Comparison of ENCODE assay signal across 13 mouse cellular contexts in the genomic region with DNA sequence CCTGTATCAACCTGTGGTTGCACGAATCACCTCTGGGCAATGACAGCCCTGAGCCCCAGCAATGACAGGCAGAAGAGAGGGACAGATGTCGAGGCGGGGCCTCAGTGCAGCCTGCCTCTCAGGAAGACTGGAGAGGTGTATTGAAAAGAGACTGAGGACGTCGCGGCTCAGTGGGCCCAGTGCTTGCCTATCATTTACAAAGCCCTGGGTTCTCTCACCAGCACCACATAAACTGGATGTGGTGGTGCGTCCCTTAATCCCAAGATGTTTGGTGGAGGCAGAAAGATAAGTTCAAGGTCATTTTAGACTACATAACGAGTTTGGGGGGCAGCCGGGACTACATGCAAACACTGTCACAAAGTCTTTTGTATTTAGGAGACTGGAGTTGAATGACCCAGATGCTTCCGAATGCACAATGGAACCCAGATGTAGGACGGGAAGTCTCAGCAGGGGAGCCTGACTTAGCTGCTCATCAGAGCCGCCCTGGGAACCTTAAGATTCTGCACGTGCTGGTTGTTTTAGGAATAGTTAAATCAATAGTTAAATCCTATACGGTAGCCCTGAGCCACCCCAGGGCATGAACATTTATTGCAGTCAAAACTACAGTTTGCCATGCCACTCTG.
A peak's percentile ranks its signal among the peaks of the same experiment; 100 is the strongest.
DNase-seq lines count a peak whose midpoint lies in the region; ATAC-seq lines count a peak whose summit lies in the region.
"Had no signal": no experiment of that assay in that cellular context is flagged by ENCODE, and none has a peak within 500 bp of the region (broad histone marks: within the 10 kb centered on the region; RNA-seq: fewer than 3 reads in every experiment).

No protein-coding gene starts in this region.

- no peak overlapping the region for H3K4me2 ChIP-seq in forebrain, embryonic 16.5 days (ENCODE audit: low read length)

- no peak overlapping the region for H3K4me3 ChIP-seq in forebrain, embryonic 16.5 days (replicated peaks; ENCODE audit: low read length)
- H3K4me3 ChIP-seq in midbrain, embryonic 10.5 days, result peak overlapping the region; percentile 35

- no peak for ATAC-seq in forebrain, embryonic 16.5 days

- H3K4me1 ChIP-seq in forebrain, embryonic 16.5 days (replicated peaks; ENCODE audit: control insufficient read depth, insufficient read depth, low read length), result peaks cover 56% of the 10 kb centered on the region
- H3K4me1 ChIP-seq in midbrain, embryonic 10.5 days, result peaks cover 70% of the 10 kb centered on the region

- H3K27me3 ChIP-seq in forebrain, embryonic 16.5 days (replicated peaks; ENCODE audit: control insufficient read depth, insufficient read depth, low read length), result no peaks in the 10 kb centered on the region
- peaks cover 93% of the 10 kb centered on the region for H3K27me3 ChIP-seq in midbrain, embryonic 10.5 days (ENCODE audit: low read depth, poor library complexity, severe bottlenecking)

- peak overlapping the region; percentile 77 for H3K27ac ChIP-seq in forebrain, embryonic 16.5 days (ENCODE audit: low read length)
- peak overlapping the region; percentile 80 for H3K27ac ChIP-seq in midbrain, embryonic 10.5 days (replicated peaks)

- DNase-seq in A20 (ENCODE audit: low read depth, low spot score), result peak; percentile 34
- peak; percentile 54 for DNase-seq in embryo, embryonic 10 days (ENCODE audit: low spot score)
- peak; percentile 56 for DNase-seq in midbrain, embryonic 10.5 days (ENCODE audit: low spot score)
- DNase-seq in gastrocnemius, adult 8-10 months (ENCODE audit: low spot score in 2 of 2), result no peak
- no peak for DNase-seq in kidney, postnatal 10 days
- no peak for DNase-seq in cerebellum, adult 11 months
- no peak for DNase-seq in layer of hippocampus, postnatal 10 days (ENCODE audit: low spot score in 2 of 2)
- DNase-seq: adrenal gland, postnatal 14 days; gastrocnemius, postnatal 36 days; layer of hippocampus, postnatal 36 days; lung, adult 2 months; thymus, postnatal 25 days had no signal

- H3K9ac ChIP-seq in forebrain, embryonic 16.5 days (replicated peaks; ENCODE audit: low read depth, low read length), result peak overlapping the region; percentile 15; the same call in 1 of the 2 replicates

- no peaks in the 10 kb centered on the region for H3K9me3 ChIP-seq in forebrain, embryonic 16.5 days (ENCODE audit: control insufficient read depth, low read length)
- peaks cover 5% of the 10 kb centered on the region; the same call in 1 of the 2 replicates for H3K9me3 ChIP-seq in midbrain, embryonic 10.5 days (replicated peaks)

- no peaks in the 10 kb centered on the region for H3K36me3 ChIP-seq in forebrain, embryonic 16.5 days (ENCODE audit: control insufficient read depth, insufficient read depth)
- H3K36me3 ChIP-seq in midbrain, embryonic 10.5 days, result no peaks in the 10 kb centered on the region

- 8% methylated on average over 14 of the region's 14 CpGs for WGBS in forebrain, embryonic 16.5 days
- WGBS in midbrain, embryonic 10.5 days, result 2% methylated on average over 14 of the region's 14 CpGs

Comparison
In these comparisons a context has a peak if more than half of its experiments do, and no peak if none do; other contexts are left out.
1. DNase-seq: peak in A20 (single experiment), embryo, embryonic 10 days (single experiment) and midbrain, embryonic 10.5 days (single experiment); none in gastrocnemius, adult 8-10 months (0 of 2), kidney, postnatal 10 days (single experiment), cerebellum, adult 11 months (single experiment) and layer of hippocampus, postnatal 10 days (0 of 2).